Mouse (Mus musculus) heart, postnatal 10 days (tissue): ENCODE measurements around the gene Gm49325. TPM values are rescaled to one million over a fixed set of nuclear protein-coding genes. Genes with fewer than 3 reads are reported as not detected.

ENCODE experiments used
- DNase-seq, 2 experiments: peaks; one replicate each; pipeline ENCODE4 v3.0.0; 2021
- intact Hi-C: fragments of 180-260 bp; cut with DNase I; formaldehyde crosslinking; loops from one replicate; pipeline ENCODE4 v1.15.1; 2025
- total RNA-seq, 2 experiments: library from RNA; stranded (reverse); gene quantifications; 2 replicates each; pipeline ENCODE4 v1.2.3; 2021

The Gm49325 gene
- total RNA-seq, 2 experiments from 2014 or later: 12.2 to 13.5 TPM

DNA sequence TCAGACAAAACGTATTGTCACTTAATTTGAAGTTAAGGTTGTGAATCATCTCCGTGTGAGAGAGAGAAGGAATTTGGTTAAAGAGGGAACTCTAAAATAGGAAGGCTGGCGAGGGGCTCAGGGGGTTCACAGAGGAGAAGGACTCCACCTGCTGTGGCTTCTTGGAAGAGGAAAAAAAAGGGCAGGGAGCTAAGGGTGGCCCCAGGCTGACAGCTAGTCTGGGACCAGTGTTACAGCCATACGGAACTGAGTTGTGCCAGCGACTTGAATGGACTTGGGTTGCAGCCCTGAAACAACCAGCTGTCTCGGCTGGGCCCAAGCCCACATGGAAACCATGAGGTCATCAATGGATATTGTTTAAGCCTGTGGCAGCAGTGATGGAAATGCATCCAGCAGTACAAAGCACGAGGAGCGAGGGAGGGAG lies 17.1 kb downstream of the Gm49325 start:
- intact Hi-C loops: loop anchor here (5.0 to 10.0 kb wide), 3 partner anchors 41 to 542 kb away; partner anchors contain the start of genes D10Jhu81e, Fam207a and Pttg1ip
- DNase-seq: peak; percentile 82 to 84

GRCm38 (mm10) chr10:77623639-77624400 lies 17.8 kb downstream of the Gm49325 start:
- no peak for DNase-seq
- intact Hi-C loops: loop anchor here (5.0 to 10.0 kb wide), 3 partner anchors 42 to 541 kb away; partner anchors contain the start of genes D10Jhu81e, Fam207a and Pttg1ip

- intact Hi-C loops: loop anchor here (5.0 to 10.0 kb wide), 3 partner anchors 42 to 540 kb away; partner anchors contain the start of genes D10Jhu81e, Fam207a and Pttg1ip
- peak; percentile 73 to 77 for DNase-seq
Measured at GRCm38 (mm10) chr10:77624570-77624995, 18.6 kb downstream of the Gm49325 start.

- intact Hi-C loops: loop anchor here (2.0 to 10.0 kb wide), 4 partner anchors 191 to 539 kb away; partner anchors contain the start of gene D10Jhu81e
- DNase-seq: no peak
Measured at GRCm38 (mm10) chr10:77626036-77626435, 20.0 kb downstream of the Gm49325 start.

- intact Hi-C loops: loop anchor here (2.0 to 10.0 kb wide), 4 partner anchors 191 to 538 kb away; partner anchors contain the start of gene D10Jhu81e
- DNase-seq: no peak
Measured at GRCm38 (mm10) chr10:77626591-77626990, 20.6 kb downstream of the Gm49325 start.

GRCm38 (mm10) chr10:77627497-77627896 lies 21.5 kb downstream of the Gm49325 start:
- intact Hi-C loops: loop anchor here (2.0 to 10.0 kb wide), 4 partner anchors 190 to 537 kb away; partner anchors contain the start of gene D10Jhu81e
- DNase-seq: peak; percentile 88 to 93

DNA sequence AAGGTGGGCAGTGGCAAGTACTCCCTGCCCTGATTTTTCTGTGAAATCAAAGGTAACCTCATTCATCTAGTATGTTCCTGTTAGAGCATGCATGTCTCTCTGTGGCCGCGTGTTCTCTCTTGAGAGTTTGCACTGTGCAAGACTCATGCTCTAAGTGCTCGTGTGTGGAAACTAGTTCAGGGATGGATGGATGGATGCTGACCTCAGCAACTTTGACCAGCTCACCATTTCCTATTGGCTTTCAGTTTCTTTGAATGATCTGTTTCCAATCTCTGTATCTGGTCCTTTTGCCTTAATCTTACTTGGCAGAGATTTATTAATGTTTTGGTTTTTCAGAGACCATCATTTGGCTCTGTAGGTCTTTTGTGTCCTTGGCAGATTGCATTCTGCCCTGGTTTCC lies 23.2 kb downstream of the Gm49325 start:
- intact Hi-C loops: loop anchor here (5.0 to 10.0 kb wide), 2 partner anchors 188 to 536 kb away; partner anchors contain the start of gene D10Jhu81e
- DNase-seq: no peak

DNA sequence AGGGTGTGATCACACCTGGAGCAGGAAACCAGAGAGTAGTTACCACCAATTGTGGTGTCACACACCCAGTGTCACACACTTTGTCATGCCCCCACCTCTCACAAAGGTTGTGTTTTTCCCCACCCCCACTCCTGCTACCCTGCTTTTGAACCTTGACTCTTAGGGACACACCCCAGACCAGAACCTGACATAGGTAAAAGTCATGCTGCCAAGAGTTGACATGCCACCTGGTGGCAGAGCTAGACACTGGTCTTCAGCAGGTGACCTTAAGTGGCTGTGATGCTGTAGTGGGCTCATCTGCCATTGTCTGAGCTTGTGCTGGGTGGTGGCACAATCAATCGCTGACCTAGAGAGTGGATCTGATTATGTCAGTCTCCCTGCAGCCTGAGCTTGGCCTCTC lies 24.0 kb downstream of the Gm49325 start:
- DNase-seq: no peak
- intact Hi-C loops: loop anchor here (5.0 to 10.0 kb wide), 2 partner anchors 187 to 535 kb away; partner anchors contain the start of gene D10Jhu81e

DNA sequence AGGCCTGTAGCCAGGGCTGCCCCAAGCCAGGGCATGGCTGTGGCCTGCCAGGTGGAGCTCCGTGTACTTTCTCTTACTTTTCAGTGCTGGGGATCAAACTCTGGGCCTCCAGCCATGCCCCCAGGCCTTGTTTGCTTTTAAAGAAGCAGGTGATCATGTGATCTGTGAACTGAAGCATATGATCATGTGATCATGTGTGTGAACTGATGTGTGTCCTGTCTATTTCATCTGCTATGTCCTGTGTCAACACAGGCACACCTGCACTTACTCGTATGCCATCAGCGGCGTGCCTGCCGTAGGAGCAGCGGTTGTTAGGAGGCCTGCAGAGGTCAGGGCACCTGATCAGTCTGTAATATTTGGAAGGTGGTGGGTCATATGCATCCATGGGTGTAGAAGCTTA lies 28.0 kb downstream of the Gm49325 start:
- no peak for DNase-seq
- intact Hi-C loops: no loop called here

DNA sequence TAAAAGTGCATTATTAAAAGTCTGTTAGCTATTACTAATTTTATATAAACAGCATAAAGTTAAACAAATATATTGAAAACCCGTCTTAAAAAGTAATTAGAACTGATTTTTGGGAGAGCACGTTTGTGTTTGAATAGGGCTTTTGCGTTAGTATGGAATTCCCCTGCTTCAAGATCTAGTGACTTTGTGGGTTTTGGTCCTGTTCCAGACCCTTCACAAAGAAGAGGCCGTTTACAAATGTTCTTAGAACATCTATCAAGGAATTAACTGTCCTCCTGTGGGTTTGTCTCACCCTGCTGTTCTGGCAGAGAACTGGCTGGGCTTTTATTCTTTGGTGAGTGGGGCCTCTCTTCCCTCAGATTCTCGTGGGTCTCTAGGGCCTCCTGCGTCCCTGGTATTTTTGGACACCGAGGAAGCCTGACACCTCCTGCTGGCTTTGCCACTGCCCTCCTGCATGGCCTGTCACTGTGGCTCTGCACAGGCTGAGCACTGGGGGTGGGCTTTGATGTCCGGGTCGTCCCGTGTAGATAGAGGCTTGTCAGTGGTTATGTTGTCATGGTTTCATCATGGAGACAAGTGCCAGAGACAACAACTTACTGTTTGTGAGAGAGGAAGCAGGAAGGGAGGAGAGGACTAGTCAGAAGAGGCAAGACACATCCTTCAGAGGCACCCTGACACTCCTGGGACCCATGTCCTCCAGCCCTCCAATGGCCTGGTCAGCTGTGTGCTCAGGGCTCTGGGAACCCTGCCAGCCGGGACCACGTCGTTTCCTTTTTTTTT lies 28.6 kb downstream of the Gm49325 start:
- peak; percentile 38 to 53 for DNase-seq
- intact Hi-C loops: no loop called here

DNA sequence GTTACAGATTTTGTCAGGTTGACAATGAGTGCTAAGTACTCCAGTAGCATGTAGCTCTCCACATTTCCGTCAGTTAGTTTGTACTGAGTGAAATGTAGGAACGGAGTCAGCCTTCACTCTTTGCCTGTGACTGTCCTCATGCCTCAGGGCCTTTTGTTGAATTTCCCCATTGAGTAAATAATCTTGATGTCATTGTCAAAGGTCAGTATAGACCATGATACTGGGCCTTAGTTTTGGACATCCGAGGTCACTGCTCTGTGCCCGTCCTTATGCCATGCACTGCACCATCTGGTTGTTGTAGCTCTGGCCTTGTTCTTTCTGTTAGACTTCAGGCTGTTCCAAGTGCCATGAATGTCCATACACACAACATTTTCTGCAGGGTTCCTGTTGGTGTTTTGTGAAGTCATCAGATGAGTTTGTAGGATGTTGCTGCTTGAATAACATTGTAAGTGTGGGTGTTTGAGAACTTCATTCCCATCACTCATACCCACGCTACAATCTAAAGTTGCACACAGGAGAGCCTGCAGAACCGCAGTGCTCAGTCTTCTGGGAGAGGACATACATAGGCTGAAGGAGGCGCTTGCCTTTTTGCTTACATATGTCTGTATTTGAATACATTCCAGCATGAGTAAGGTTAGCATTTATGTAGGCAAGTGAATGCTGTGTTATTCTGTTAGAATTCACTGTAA lies 30.4 kb downstream of the Gm49325 start:
- DNase-seq: no peak
- intact Hi-C loops: no loop called here

DNA sequence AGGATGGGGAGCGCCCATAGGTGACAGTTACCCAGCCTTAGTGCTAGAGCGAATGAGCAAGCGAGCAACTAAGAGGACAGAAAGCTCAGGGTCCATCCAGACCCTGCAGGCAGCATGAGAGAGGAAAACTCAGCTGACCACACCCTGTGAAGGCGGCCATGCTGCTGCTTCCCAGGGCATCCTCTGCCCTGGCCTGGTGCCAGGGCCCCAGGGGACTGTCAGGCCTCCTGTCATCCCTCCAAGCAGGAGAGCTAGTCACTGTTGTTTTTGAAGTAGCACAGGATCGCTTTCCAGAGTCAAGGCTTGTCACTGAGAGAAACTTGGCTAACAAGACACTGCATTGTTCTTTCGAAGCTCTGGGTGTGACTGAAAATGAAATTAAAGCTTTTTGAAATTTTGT lies 33.0 kb downstream of the Gm49325 start:
- intact Hi-C loops: no loop called here
- peak; percentile 29 to 48 for DNase-seq

GRCm38 (mm10) chr10:77643160-77643559 lies 37.2 kb downstream of the Gm49325 start:
- no peak for DNase-seq
- intact Hi-C loops: no loop called here

- intact Hi-C loops: no loop called here
- no peak for DNase-seq
Measured at GRCm38 (mm10) chr10:77645571-77645970, 39.6 kb downstream of the Gm49325 start.

DNA sequence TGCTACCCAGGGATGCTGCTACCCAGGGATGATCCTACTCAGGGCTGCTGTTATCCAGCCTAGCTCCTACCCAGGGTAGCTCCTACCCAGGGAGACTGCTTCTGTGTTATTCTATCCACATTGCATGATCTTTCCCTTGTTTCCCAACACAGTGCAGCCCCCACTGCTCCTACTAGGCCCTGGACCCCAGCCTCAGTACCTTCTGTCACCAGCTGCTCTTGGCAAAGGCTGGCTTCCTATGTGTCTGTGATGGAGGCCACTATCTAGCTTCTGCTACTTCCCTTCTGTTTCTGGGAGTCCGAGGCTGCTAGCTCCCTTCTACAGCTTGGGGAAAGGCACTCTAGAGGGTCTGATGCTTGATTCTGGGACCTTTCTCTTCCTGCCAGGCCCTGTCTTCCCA lies 41.5 kb downstream of the Gm49325 start:
- intact Hi-C loops: no loop called here
- DNase-seq: no peak

GRCm38 (mm10) chr10:77647901-77648300 lies 41.9 kb downstream of the Gm49325 start:
- intact Hi-C loops: no loop called here
- DNase-seq: no peak

- intact Hi-C loops: no loop called here
- no peak for DNase-seq
Measured at GRCm38 (mm10) chr10:77652046-77652445, 46.0 kb downstream of the Gm49325 start.

DNA sequence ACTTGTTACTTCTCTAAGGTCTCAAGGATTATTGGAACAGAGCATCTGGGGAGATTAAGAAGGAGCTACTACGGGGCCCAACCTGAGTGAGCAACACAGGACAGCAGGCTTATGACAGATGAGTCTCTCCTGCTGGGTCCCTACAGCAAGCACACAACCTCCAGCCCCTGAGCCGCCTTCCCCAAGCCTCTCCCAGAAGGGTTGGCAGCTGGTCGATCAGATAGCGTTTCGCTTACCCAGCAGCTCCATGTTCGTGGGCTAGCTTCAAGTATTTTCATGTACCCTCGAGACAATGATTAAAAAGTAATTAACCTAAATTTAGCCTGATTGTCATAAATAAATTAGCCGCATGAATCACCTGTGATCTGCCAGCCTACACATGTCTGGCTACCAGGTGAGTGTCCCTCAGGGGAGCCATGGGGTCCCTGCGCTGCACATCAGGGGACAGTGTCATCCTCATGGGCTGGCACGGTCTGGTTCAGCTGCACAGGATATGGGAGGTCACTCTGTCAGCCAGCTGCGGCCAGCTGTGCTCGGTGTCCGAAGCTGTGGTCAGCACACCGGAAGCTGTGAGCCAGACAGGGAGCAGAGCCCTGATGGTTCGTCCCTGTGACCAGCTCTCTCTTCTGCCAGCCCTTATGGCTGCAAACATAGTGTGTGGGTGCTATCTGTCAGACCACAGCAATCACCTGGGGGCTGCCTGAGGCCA lies 52.4 kb downstream of the Gm49325 start:
- intact Hi-C loops: no loop called here
- peak; percentile 47 to 62 for DNase-seq

GRCm38 (mm10) chr10:77663949-77664665 lies 58.1 kb downstream of the Gm49325 start:
- no peak for DNase-seq
- intact Hi-C loops: no loop called here
